Mouse (Mus musculus) fat pad, adult 2 months (tissue): ENCODE data around the gene Rprd1b.
A peak's percentile ranks its signal among the peaks of the same experiment; 100 is the strongest.

Experiments
- DNase-seq: peaks from one replicate; pipeline ENCODE4 v3.0.0-alpha.2; 2011; ENCODE audit warnings: low read depth, low spot score; ENCODE audit errors: extremely low read depth

The Rprd1b gene

DNA sequence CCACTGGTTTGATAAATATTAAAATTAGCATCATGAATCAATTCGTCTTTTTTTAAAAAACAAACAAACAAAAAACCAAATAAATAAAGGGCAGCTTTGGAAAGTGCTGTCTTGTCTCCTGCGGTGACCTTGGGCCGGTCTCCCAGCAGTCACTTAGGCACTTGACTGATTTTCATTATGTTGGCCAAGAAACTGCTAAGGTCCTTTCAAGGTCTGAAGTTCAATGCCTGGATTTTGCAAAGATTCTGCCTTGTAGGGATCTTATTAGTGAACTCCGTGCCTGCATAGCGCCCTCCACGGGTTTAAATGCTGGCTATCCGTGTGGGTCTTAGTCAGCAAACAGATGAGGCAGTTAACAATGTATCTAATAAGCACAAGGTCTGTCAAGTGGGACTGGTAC is 50.7 kb downstream of the Rprd1b start:
- no peak for DNase-seq

DNA sequence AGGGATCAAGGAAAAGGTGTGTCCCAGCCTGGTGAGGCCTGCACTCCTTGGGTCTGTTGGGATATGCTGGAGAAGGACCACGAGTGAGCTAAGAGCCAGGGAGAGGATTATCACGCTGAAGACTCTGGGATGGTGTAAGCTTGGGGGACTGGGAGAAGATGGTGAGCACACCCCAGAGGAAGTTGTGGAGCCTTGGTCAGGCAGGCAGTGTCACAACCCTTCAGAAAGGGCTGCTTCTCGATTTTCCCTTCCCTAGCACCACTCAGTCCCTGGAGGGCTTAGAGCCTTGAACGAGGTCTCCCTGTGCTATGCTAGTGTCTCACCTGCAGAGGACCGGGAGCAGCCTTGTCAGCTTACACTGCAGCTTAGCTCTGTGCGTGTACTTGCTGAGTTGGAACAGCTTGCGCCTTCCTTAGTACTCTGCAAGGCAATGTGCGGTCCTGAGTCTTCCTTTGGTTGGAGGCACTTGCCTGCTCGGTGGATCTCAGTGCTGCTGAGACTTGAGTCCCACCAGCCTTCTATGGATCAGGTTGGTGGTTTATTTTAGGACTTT is 51.6 kb downstream of the Rprd1b start:
- DNase-seq, result no peak

DNA sequence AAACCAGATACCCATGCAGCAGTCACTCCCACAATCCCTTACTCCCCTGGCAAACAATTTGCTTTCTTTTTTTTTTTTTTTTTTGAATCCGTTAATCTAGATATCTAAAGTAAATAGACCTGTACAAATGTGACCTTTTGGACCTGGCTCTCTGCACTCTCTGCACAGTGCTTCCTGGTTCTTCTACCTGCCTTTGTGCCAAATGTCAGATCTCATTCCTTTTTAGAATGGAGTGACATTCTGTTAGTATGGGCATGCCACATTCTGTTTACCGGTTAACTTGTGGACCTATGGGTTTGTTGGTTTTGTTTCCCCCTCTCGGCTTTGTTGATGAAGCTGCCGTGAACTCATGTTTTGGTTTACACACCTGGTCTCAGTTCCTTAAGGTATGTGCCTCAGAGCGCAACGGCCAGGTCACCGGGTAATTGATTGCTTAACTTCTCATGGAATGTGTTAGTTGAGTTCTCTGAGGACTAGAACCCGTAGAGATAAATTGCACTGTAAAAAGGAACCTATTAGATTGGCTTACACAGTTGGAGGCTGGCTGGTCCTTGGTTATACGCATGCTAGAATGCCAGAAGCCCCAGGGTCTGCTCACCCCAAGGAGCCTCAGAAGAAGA is 52.4 kb downstream of the Rprd1b start:
- no peak for DNase-seq

GRCm38 (mm10) chr2:158084486-158084885 is 56.2 kb downstream of the Rprd1b start:
- no peak for DNase-seq

DNA sequence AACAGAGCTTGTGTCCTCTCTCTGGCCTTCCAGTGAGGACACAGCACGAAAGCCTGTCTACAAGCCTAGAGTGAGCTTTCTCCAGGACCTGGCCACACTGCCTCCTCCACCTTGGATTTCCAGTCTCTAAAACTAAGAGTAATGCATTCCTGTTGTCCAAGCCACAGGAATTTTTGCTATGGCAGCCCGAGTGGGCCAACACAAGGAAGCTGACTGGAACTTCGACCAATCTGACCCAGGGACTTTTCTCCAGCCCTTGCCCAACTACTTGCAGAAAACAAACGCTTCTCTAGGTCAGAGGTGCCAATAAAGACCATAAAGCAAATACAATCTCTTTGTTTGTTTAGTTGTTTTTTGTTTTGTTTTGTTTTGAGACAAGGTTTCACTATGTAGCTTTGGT is 61.8 kb downstream of the Rprd1b start:
- DNase-seq, result no peak

DNA sequence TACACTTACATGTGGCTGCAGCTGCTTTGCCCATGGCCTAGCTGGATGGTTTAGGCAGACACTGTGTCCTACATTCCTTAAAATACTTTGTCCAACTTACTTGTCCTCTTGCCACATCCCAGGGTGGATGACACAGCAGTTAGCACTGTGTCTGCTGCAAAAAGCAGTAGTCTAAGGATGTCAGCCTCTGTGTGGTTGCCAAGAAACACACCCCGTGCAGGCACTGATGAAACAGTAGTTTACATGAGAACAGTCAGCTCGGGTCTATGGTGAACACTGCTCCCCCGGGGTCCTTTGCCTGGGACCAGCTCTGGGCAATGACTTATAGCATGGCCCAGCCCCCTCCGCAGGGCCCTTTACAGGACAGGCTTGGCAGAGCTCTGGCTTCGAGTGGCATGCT is 65.0 kb downstream of the Rprd1b start:
- peak; percentile 94 for DNase-seq

GRCm38 (mm10) chr2:158094300-158094699 is 66.0 kb downstream of the Rprd1b start:
- DNase-seq, result no peak

DNA sequence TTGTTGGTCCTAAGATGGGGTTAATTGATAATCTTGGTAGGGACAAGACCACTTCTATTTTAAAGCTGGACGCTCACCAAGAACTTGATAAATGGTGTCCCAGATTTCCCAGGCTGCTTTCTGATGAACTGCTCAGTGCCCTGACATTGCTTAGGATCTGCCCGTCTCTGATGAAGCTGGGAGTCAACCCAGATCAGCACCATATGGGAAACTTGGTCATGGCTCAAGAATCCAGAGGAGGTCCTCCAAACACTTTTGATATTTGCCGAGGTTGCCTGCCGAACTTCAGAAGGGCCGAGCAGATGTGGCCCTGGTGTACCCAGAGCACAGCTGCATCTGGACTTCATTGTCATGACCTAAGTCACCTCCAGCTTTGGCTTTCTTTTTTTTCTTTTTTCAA is 66.5 kb downstream of the Rprd1b start:
- no peak for DNase-seq

GRCm38 (mm10) chr2:158097071-158097470 is 68.8 kb downstream of the Rprd1b start:
- DNase-seq, result no peak

DNA sequence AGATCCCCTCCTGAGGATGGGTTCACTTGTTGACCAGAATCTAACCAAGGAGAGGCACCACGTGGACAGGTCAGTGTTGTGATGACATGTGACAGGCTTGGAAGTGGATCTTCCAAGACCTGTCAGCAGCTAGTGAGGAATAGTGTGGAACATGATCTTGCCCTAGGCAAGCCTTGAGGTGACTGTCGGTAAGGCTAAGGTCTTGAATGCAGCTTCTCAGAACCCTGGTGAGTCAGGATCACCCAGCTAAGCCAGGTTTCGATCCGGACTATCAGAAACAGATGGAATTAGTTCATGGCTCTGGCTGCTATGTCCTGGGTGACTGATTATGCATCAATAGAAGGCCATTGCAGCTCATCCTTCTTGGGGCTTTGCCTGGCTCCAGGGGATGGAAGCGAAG is 70.4 kb downstream of the Rprd1b start:
- DNase-seq, result no peak

- no peak for DNase-seq
Observed at GRCm38 (mm10) chr2:158099537-158099936, 71.2 kb downstream of the Rprd1b start.

DNA sequence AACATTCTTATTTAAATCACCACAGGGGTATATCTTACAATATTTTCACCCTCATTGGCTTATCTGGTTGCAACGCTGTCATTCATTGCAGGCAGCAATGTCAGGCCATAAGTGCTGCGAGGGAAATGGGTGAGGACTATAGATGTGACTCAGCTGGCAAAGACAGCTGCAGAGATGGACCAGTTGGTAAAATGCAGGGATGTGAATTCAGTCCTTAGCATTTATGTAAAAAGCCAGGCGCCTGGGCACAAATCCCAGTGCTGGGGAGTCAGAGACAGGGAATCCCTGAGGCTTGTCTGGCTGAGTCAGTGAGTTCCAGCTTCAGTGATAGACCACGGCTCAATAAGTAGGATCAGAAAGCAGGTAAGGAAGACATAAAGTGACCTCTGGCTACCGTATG is 73.5 kb downstream of the Rprd1b start:
- no peak for DNase-seq

- DNase-seq, result no peak
Observed at GRCm38 (mm10) chr2:158104966-158105365, 76.7 kb downstream of the Rprd1b start.

GRCm38 (mm10) chr2:158105605-158106004 is 77.3 kb downstream of the Rprd1b start:
- no peak for DNase-seq

GRCm38 (mm10) chr2:158106947-158107587 is 78.8 kb downstream of the Rprd1b start:
- DNase-seq, result no peak

- DNase-seq, result no peak
Observed at GRCm38 (mm10) chr2:158109516-158109915, 81.2 kb downstream of the Rprd1b start.

- DNase-seq, result peak; percentile 86
Observed at GRCm38 (mm10) chr2:158113591-158114257, 85.4 kb downstream of the Rprd1b start.

DNA sequence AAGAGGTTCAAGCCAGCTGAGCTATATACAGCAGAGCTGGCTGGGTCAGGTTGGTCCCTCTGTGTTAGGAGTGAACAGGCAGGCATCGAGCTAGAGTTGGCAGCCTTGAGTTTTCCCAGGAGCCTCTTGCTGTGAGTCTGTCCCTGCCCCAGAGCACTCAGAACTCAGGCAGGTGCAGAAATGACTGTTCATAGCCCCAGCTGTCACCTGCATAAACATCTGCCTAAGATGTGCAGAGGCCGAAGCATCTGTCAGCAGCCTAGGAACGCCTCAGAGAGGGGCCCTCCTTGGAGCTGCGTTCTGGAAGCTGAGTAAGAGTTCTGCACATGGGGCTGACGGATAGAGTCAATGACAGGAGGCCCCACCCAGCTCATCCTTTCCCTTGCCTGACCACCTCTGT is 86.6 kb downstream of the Rprd1b start:
- no peak for DNase-seq

- peak; percentile 63 for DNase-seq
Observed at GRCm38 (mm10) chr2:158115838-158116453, 87.6 kb downstream of the Rprd1b start.

GRCm38 (mm10) chr2:158116653-158117052 is 88.4 kb downstream of the Rprd1b start:
- DNase-seq, result no peak

DNA sequence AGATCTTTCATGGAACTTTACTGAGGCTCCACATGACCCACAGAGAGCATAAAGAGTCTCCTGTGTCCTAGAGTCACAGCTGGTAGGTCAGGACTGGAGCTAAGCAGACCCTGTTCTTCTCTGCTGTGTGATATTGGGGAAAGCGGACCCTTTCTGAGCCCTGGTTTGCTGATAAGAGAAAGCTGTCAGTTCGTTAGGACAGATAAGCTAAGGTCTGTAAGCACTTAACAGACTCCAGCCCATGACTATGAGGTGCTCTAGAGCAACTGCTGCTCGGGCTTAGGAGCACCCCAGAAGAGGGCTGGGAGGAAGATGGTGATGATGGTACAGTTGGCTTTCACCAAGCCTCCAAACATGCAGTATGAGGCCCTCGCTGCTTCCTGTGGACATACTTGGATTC is 90.8 kb downstream of the Rprd1b start:
- no peak for DNase-seq

GRCm38 (mm10) chr2:158120211-158120610 is 91.9 kb downstream of the Rprd1b start:
- DNase-seq, result no peak
